Mouse (Mus musculus): Measurements from ENCODE around the gene Ttll5. TPM values are rescaled to one million over a fixed set of nuclear protein-coding genes. Genes with fewer than 3 reads are reported as not detected.

The Ttll5 gene
- polyA plus RNA-seq, 1 experiment from 2014 or later: 14.0 TPM

GRCm38 (mm10) chr12:85811676-85812075 lies 12.8 kb upstream of the Ttll5 start:
- Histone ChIP-seq H3K9me3 (no peaks in the 10 kb centered on the region), H3K27me3 (no peaks in the 10 kb centered on the region), H3K9ac (replicated peaks) (no peak overlapping the region), H3K4me2 (replicated peaks) (no peak overlapping the region), H3K36me3 (peaks cover 56% of the 10 kb centered on the region), H3K4me1 (replicated peaks) (no peaks in the 10 kb centered on the region), H3K4me3 (replicated peaks) (no peak overlapping the region), H3K27ac (no peak overlapping the region)
- ATAC-seq: no peak
- WGBS: 95% methylated on average over 4 of the region's 4 CpGs

DNA sequence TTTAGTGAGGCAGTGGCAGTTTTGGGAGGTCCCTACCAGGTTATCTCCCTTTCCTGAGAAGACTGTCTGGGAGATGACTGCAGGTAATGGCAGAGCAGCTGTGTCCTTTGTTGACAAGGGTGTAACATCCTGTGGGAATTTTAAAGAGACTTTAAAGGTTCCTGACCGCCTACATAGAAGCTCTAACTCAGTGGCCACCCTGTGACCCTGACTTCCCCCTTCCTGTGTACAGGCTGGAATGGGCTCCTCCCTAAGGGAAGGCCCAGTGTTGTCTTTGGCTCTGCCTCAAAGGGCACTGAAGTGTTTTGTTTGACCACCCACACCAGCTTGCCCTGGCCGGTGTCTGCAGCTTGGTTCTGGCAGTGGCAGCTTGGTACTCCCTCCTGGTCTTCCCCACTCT lies 10.9 kb upstream of the Ttll5 start:
- 0 out of 2 replicates have a peak, but pooled peaks cover 2% of the 10 kb centered on the region for H3K4me1 ChIP-seq (replicated peaks)
- ATAC-seq: no peak
- H3K9ac ChIP-seq (replicated peaks): no peak overlapping the region
- H3K27ac ChIP-seq: no peak overlapping the region
- H3K4me2 ChIP-seq (replicated peaks): no peak overlapping the region
- H3K36me3 ChIP-seq: peaks cover 70% of the 10 kb centered on the region
- no peaks in the 10 kb centered on the region for H3K27me3 ChIP-seq
- H3K4me3 ChIP-seq (replicated peaks): no peak overlapping the region
- WGBS: 86% methylated on average over 2 of the region's 2 CpGs
- H3K9me3 ChIP-seq: no peaks in the 10 kb centered on the region

DNA sequence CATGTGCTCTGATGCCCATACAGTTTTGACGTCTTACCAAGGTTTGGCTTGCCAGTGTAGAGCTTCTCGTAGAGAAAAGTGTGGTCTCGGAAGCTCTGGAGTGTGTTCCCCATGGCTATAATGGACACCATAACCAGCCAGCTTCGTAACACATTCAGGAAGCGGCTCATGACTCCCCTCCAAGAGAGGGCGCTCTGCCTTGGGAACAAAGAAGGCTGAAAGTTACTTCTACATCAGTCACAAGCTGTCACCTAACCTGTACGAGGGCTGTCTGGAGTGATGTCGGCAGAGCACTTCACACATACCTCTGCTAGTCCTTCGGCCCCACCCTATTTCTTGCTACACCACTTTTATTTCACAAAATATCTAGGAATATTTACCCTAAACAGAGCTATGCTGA lies 2.4 kb upstream of the Ttll5 start:
- ATAC-seq: no peak

GRCm38 (mm10) chr12:85825361-85825760 lies 902 bp downstream of the Ttll5 start:
- Histone ChIP-seq H3K9me3 (no peaks in the 10 kb centered on the region), H3K36me3 (peaks cover 23% of the 10 kb centered on the region), H3K4me3 (replicated peaks) (peak overlapping the region; percentile 83), H3K4me2 (replicated peaks) (peak overlapping the region; percentile 76), H3K9ac (replicated peaks) (peak overlapping the region; percentile 83), H3K4me1 (replicated peaks) (peaks cover 32% of the 10 kb centered on the region), H3K27me3 (no peaks in the 10 kb centered on the region), H3K27ac (peak overlapping the region; percentile 93)
- no peak for ATAC-seq
- WGBS: 15% methylated on average over 8 of the region's 8 CpGs

More for the DNA sequence above, 2.4 kb upstream of the Ttll5 start:
- Histone ChIP-seq H3K4me1 (replicated peaks) (peaks cover 34% of the 10 kb centered on the region), H3K27me3 (no peaks in the 10 kb centered on the region), H3K4me2 (replicated peaks) (no peak overlapping the region), H3K9ac (replicated peaks) (no peak overlapping the region), H3K4me3 (replicated peaks) (no peak overlapping the region), H3K36me3 (peaks cover 33% of the 10 kb centered on the region), H3K9me3 (no peaks in the 10 kb centered on the region), H3K27ac (no peak overlapping the region)
- 77% methylated on average over 9 of the region's 9 CpGs for WGBS

GRCm38 (mm10) chr12:85825822-85826221 lies 1.4 kb downstream of the Ttll5 start:
- H3K4me1 ChIP-seq (replicated peaks): peaks cover 32% of the 10 kb centered on the region
- no peaks in the 10 kb centered on the region for H3K27me3 ChIP-seq
- peaks cover 23% of the 10 kb centered on the region for H3K36me3 ChIP-seq
- 80% methylated on average over 2 of the region's 2 CpGs for WGBS
- ATAC-seq: no peak
- peak overlapping the region; percentile 76 for H3K4me2 ChIP-seq (replicated peaks)
- no peaks in the 10 kb centered on the region for H3K9me3 ChIP-seq
- H3K9ac ChIP-seq (replicated peaks): no peak overlapping the region
- H3K27ac ChIP-seq: no peak overlapping the region
- H3K4me3 ChIP-seq (replicated peaks): peak overlapping the region; percentile 83

- no peak overlapping the region for H3K9ac ChIP-seq (replicated peaks)
- H3K9me3 ChIP-seq: no peaks in the 10 kb centered on the region
- H3K36me3 ChIP-seq: peaks cover 32% of the 10 kb centered on the region
- no peak overlapping the region for H3K4me2 ChIP-seq (replicated peaks)
- no peaks in the 10 kb centered on the region for H3K27me3 ChIP-seq
- 92% methylated on average over 3 of the region's 3 CpGs for WGBS
- H3K27ac ChIP-seq: no peak overlapping the region
- H3K4me1 ChIP-seq (replicated peaks): peaks cover 17% of the 10 kb centered on the region
- no peak overlapping the region for H3K4me3 ChIP-seq (replicated peaks)
- no peak for ATAC-seq
Measured at GRCm38 (mm10) chr12:85828856-85829255, 4.4 kb downstream of the Ttll5 start.

DNA sequence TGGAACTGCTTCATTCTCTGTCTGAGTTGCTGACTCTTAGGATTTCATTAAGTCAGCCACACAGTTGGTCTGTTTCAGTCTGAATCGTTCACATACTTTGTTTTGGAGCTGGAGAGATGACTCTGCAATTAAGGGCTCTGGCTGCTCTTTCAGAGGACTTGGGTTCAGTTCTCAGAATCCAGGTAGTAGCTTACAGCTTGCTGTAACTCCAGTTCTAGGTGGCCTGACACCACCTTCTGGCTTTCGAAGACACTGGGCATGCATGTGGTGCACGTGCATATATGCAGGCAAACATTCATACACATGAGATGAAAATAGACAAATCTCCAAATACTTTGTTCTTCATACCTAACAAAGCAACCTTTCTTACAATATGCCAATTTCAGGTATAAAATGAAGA lies 5.4 kb downstream of the Ttll5 start:
- H3K9me3 ChIP-seq: no peaks in the 10 kb centered on the region
- no peak for ATAC-seq
- H3K36me3 ChIP-seq: peaks cover 32% of the 10 kb centered on the region
- no peak overlapping the region for H3K4me2 ChIP-seq (replicated peaks)
- H3K27me3 ChIP-seq: no peaks in the 10 kb centered on the region
- H3K4me3 ChIP-seq (replicated peaks): no peak overlapping the region
- H3K27ac ChIP-seq: no peak overlapping the region
- peaks cover 16% of the 10 kb centered on the region for H3K4me1 ChIP-seq (replicated peaks)
- H3K9ac ChIP-seq (replicated peaks): no peak overlapping the region
- WGBS: 90% methylated on average over 3 of the region's 3 CpGs

GRCm38 (mm10) chr12:85830691-85831090 lies 6.2 kb downstream of the Ttll5 start:
- Histone ChIP-seq H3K27me3 (no peaks in the 10 kb centered on the region), H3K9ac (replicated peaks) (no peak overlapping the region), H3K4me1 (replicated peaks) (peaks cover 14% of the 10 kb centered on the region), H3K9me3 (no peaks in the 10 kb centered on the region), H3K36me3 (peaks cover 32% of the 10 kb centered on the region), H3K4me3 (replicated peaks) (no peak overlapping the region), H3K27ac (no peak overlapping the region), H3K4me2 (replicated peaks) (no peak overlapping the region)
- WGBS: 93% methylated on average over 3 of the region's 3 CpGs
- no peak for ATAC-seq

- H3K9ac ChIP-seq (replicated peaks): no peak overlapping the region
- H3K4me2 ChIP-seq (replicated peaks): no peak overlapping the region
- no peak overlapping the region for H3K27ac ChIP-seq
- H3K4me3 ChIP-seq (replicated peaks): no peak overlapping the region
- 0 out of 2 replicates have a peak, but pooled peaks cover 5% of the 10 kb centered on the region for H3K4me1 ChIP-seq (replicated peaks)
- no peaks in the 10 kb centered on the region for H3K9me3 ChIP-seq
- H3K36me3 ChIP-seq: peaks cover 23% of the 10 kb centered on the region
- 75% methylated on average over 2 of the region's 2 CpGs for WGBS
- ATAC-seq: no peak
- no peaks in the 10 kb centered on the region for H3K27me3 ChIP-seq
Measured at GRCm38 (mm10) chr12:85834543-85834942, 10.1 kb downstream of the Ttll5 start.

DNA sequence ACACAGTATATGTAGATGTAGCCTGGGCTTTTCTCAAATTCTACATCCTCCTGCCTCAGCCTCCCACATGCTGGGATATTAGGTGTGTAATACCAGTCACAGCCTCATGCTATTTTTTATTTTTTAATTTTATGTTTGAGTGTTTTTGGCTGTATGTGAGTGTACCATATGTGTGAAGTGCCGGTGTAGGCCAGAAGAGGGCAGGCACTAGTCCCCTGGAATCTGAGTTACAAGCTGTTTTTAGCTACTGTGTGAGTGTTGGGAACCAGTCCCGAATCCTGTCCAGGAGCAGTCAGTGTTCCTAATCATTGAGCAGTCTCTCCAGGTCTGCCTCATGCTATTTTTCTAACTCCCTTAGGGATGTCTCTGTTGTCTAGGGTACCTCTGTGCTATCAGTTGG lies 13.3 kb downstream of the Ttll5 start:
- no peak overlapping the region for H3K9ac ChIP-seq (replicated peaks)
- H3K4me2 ChIP-seq (replicated peaks): no peak overlapping the region
- no peaks in the 10 kb centered on the region for H3K9me3 ChIP-seq
- ATAC-seq: no peak
- 90% methylated on average over 2 of the region's 2 CpGs for WGBS
- no peak overlapping the region for H3K4me3 ChIP-seq (replicated peaks)
- H3K27me3 ChIP-seq: no peaks in the 10 kb centered on the region
- peaks cover 14% of the 10 kb centered on the region; the same call in 1 of the 2 replicates for H3K36me3 ChIP-seq
- H3K4me1 ChIP-seq (replicated peaks): 0 out of 2 replicates have a peak, but pooled peaks cover 5% of the 10 kb centered on the region
- no peak overlapping the region for H3K27ac ChIP-seq

DNA sequence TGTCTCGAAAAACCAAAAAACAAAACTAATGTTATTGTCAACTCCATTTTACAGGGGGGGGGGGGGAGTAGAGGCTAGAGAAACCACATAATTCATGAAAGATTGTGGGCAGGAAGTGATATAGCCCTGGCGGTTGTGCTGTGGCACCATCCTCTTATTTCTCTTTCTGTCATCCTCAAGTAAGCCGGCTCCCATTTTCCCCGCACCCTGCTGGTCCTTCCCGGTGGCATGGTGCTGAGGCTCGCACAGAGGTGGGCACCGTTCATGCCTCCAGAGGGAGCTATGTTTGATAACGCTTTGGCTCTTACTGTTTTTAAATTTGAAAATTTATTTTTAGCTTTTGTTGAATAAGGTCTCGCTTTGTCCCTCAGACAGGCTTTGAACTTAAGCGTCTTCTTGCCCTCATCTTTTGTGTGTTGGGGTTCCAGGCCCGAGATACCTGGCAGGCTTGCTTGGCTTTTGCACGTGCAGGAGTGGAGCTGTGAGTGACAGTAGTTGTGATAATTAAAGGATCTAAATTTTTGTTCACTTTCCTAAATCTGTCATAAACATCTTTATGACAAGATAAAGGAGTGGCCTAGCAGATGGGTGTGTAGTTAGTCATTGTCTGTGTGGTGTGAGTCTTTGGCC lies 15.0 kb downstream of the Ttll5 start:
- H3K4me2 ChIP-seq (replicated peaks): no peak overlapping the region
- peaks cover 14% of the 10 kb centered on the region; the same call in 1 of the 2 replicates for H3K36me3 ChIP-seq
- H3K27ac ChIP-seq: no peak overlapping the region
- H3K4me3 ChIP-seq (replicated peaks): no peak overlapping the region
- no peaks in the 10 kb centered on the region for H3K27me3 ChIP-seq
- ATAC-seq: no peak
- H3K4me1 ChIP-seq (replicated peaks): 0 out of 2 replicates have a peak, but pooled peaks cover 5% of the 10 kb centered on the region
- no peaks in the 10 kb centered on the region for H3K9me3 ChIP-seq
- 91% methylated on average over 12 of the region's 12 CpGs for WGBS
- no peak overlapping the region for H3K9ac ChIP-seq (replicated peaks)

DNA sequence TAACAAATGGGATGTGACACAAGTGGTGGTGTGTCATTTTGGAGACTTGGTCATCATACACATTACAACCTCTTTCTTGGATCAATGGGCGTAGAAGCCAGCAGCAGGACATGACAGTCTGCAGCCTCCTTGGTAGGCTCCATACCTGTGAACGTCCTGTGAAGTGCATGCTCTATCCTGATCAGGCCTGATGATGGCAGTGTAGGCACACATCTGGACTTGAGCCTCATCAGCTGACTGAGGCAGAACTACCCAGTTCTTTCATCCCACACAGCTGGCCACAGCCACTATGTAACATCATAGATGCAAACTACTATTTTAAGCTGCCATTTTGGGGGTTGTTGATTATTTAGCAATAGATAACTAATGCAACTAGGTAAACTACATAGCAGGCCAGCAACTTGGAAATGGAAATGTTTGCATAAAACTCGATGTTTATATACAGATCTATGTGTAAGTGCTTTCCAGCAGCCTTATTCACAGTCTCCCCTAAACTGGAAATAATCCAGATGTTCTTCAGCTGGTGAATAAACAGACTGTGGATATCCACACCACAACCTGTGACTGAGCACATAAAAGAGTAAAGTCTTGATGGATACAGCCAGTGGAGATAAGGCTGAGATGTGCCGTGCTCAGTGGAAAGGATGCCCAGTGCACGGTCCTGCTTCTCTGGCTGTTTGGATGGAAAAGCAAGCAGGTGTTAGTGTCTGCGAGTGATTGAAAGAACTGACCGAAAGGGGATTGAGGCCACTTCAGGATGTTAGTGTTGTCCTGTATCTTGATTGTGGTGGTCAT lies 23.9 kb downstream of the Ttll5 start:
- H3K9ac ChIP-seq (replicated peaks): no peak overlapping the region
- H3K27ac ChIP-seq: no peak overlapping the region
- no peaks in the 10 kb centered on the region for H3K27me3 ChIP-seq
- ATAC-seq: no peak
- H3K4me3 ChIP-seq (replicated peaks): no peak overlapping the region
- no peaks in the 10 kb centered on the region for H3K4me1 ChIP-seq (replicated peaks)
- no peak overlapping the region for H3K4me2 ChIP-seq (replicated peaks)
- H3K36me3 ChIP-seq: peaks cover 33% of the 10 kb centered on the region
- H3K9me3 ChIP-seq: no peaks in the 10 kb centered on the region
- WGBS: 86% methylated on average over 7 of the region's 7 CpGs

Measured in midbrain, embryonic 13.5 days (tissue).